Mouse (Mus musculus): ENCODE results near the gene Herpud1.

DNA sequence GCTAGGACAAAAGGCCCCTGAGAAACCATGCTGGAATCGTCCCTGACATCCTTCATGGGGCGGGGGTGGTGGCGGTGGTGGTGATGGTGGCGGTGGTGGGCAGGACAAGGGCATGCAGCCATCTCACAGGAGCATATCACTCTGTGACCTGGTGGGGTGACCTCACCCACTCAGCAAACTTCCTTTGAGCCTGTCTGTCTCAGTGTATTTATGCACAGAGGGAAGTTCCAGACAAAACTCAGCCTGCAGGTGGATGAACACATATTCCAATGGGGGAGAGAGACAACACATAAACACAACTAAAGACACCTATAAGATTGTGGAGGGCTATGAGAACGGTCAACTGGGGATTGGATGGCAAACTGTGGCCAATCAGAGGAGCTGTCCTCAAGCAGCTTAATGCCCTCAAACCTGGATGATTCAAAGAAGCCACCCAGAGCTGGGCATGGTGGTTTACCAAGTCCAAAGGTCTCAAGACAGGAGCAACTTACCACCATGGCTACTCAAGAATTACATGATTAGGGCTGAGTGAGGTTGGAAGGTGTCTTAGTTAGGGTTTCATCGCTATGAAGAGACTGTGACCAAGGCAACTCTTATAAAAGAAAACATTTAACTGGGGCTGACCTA, 21.4 kb upstream of the Herpud1 start:
- no peak for TF ChIP-seq CTCF (IDR thresholded peaks at IDR 0.05; ENCODE audit: insufficient read depth, low read length)
- no peak for TF ChIP-seq POLR2A (IDR thresholded peaks at IDR 0.05; ENCODE audit: borderline replicate concordance, extremely low read depth, low read depth, low read length)

All from lung, adult 2 months (tissue).